Mouse (Mus musculus) urinary bladder, postnatal 10 days (tissue): ENCODE measurements around the gene Spata21.

ENCODE experiments used
- DNase-seq: peaks from one replicate; pipeline ENCODE4 v3.0.0; 2022; ENCODE audit warnings: low spot score

Gene Spata21

GRCm38 (mm10) chr4:141088033-141088432, at the start of gene Spata21:
Spata21 (plus strand) TSS chr4:141088333.
- DNase-seq: no peak

GRCm38 (mm10) chr4:141041117-141041516, 47.0 kb upstream of the Spata21 start:
- no peak for DNase-seq

GRCm38 (mm10) chr4:141044816-141045215, 43.3 kb upstream of the Spata21 start:
- no peak for DNase-seq

GRCm38 (mm10) chr4:141048810-141049475, 39.2 kb upstream of the Spata21 start:
- DNase-seq: no peak

- no peak for DNase-seq
Observed at GRCm38 (mm10) chr4:141049476-141049835, 38.7 kb upstream of the Spata21 start.

- no peak for DNase-seq
Observed at GRCm38 (mm10) chr4:141052442-141052841, 35.7 kb upstream of the Spata21 start.

GRCm38 (mm10) chr4:141053138-141053537, 35.0 kb upstream of the Spata21 start:
- no peak for DNase-seq

- DNase-seq: no peak
Observed at GRCm38 (mm10) chr4:141053568-141054161, 34.5 kb upstream of the Spata21 start.

- no peak for DNase-seq
Observed at GRCm38 (mm10) chr4:141056970-141057369, 31.2 kb upstream of the Spata21 start.

GRCm38 (mm10) chr4:141058835-141059234, 29.3 kb upstream of the Spata21 start:
- no peak for DNase-seq

GRCm38 (mm10) chr4:141059616-141060425, 28.3 kb upstream of the Spata21 start:
- no peak for DNase-seq

GRCm38 (mm10) chr4:141060426-141061301, 27.5 kb upstream of the Spata21 start, which contains the start of gene Crocc:
Crocc (minus strand) TSS chr4:141060550.
- DNase-seq: peak; percentile 99

GRCm38 (mm10) chr4:141064104-141064659, 24.0 kb upstream of the Spata21 start:
- DNase-seq: no peak

- DNase-seq: no peak
Observed at GRCm38 (mm10) chr4:141065123-141065522, 23.0 kb upstream of the Spata21 start.

GRCm38 (mm10) chr4:141066709-141067515, 21.2 kb upstream of the Spata21 start:
- DNase-seq: no peak

- DNase-seq: no peak
Observed at GRCm38 (mm10) chr4:141067516-141068046, 20.6 kb upstream of the Spata21 start.

- no peak for DNase-seq
Observed at GRCm38 (mm10) chr4:141068655-141069054, 19.5 kb upstream of the Spata21 start.

GRCm38 (mm10) chr4:141069731-141070130, 18.4 kb upstream of the Spata21 start:
- no peak for DNase-seq

GRCm38 (mm10) chr4:141072502-141072901, 15.6 kb upstream of the Spata21 start:
- no peak for DNase-seq

GRCm38 (mm10) chr4:141073661-141074060, 14.5 kb upstream of the Spata21 start:
- DNase-seq: no peak

GRCm38 (mm10) chr4:141074109-141074508, 14.0 kb upstream of the Spata21 start:
- DNase-seq: no peak
